Mouse (Mus musculus): ENCODE measurements around the gene Taf8.

DNA sequence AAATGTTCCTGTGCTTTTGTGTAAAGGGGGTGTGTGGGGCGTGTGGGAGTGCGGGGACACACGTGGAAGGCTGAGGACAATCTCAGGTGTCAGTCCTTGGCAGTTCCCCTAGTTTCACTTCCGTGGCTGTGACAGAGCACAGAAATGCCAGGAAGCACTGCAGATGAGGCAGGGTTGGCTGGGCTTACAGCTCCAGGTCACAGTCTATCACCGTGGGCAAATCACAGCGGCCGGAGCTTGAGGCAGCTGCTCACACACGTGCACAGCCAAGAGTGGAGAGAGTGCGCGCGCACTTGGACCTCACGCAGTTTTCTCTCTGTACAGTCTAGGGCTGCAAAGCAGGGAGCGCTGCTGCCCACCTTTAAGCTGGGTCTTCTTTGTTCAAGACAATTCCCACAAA, 43.8 kb downstream of the Taf8 start:
- no peak for TF ChIP-seq POLR2A (IDR thresholded peaks at IDR 0.05; ENCODE audit: low read depth, low read length)
- no peak for TF ChIP-seq CTCF (IDR thresholded peaks at IDR 0.05; ENCODE audit: extremely low read depth, insufficient read length, insufficient replicate concordance, low read depth, low read length)

All from small intestine, adult 2 months (tissue).